Mouse (Mus musculus): ENCODE data around the gene Scgb1b27. TPM values are rescaled to one million over a fixed set of nuclear protein-coding genes. Genes with fewer than 3 reads are reported as not detected.

Gene Scgb1b27
- not detected for polyA plus RNA-seq (2015; fragmentation: Illumina TruSeq; extraction: RNeasy Lipid Tissue Mini Kit (QIAGEN cat#74804); ENCODE audit: insufficient read depth, low replicate concordance)

DNA sequence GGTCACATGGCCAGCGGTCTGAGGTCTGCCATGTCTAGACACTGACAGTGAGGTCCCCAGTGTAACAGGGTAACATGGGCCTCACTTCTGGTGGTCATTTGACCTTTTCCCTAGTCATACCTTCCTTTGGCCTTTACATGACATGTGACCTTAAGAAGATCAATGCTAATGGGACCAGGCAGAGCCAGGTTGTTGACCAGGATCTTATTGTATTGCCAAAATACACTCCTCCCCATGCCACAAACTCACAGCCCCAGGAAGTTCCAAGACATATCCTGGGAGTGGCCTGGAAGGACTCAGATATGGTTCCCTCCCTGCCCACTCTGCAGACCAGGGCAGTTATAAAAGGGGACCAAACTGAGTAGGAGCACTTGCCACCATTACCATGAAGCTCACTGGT, at the start of gene Scgb1b27:
Scgb1b27 (plus strand) TSS at position 301 of the 400 bp plus-strand sequence.

DNA sequence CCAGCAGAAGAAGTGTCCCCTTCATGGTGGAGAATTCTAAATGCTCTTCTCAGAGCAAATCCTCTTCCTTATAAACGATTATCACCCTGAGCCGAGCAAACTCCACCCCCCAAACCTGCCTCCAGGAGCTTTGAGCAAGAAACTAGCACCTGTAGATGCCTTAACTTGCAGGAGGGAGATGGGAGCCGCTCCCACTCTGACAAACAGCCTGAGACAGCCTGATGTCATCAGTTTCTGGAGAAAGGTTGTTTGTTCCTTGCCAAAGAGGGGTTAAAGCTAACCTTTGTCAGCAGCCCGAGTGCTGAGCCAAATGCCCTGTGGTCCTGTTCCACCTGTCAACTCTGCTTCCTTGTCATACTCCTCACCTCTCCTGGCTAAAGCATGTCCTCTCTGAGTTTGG, 7.4 kb upstream of the Scgb1b27 start, which contains the start of gene Scgb2b27:
Scgb2b27 (minus strand) TSS at position 101 of the 400 bp plus-strand sequence.

Other genes with a start within 250 kb of the Scgb1b27 start
- gene Scgb2b26, start 76.4 kb upstream of the Scgb1b27 start, polyA plus RNA-seq (2015; fragmentation: Illumina TruSeq; extraction: RNeasy Lipid Tissue Mini Kit (QIAGEN cat#74804); ENCODE audit: insufficient read depth, low replicate concordance): not detected
- gene Scgb2b27, start 7.5 kb upstream of the Scgb1b27 start, polyA plus RNA-seq (2015; fragmentation: Illumina TruSeq; extraction: RNeasy Lipid Tissue Mini Kit (QIAGEN cat#74804); ENCODE audit: insufficient read depth, low replicate concordance): not detected
- not detected for gene Scgb1b30, start 73.9 kb downstream of the Scgb1b27 start, polyA plus RNA-seq (2015; fragmentation: Illumina TruSeq; extraction: RNeasy Lipid Tissue Mini Kit (QIAGEN cat#74804); ENCODE audit: insufficient read depth, low replicate concordance)
- gene Wtip, start 111.8 kb downstream of the Scgb1b27 start, polyA plus RNA-seq (2015; fragmentation: Illumina TruSeq; extraction: RNeasy Lipid Tissue Mini Kit (QIAGEN cat#74804); ENCODE audit: insufficient read depth, low replicate concordance): 2.8 TPM
- 124 TPM for gene Uba2, start 148.1 kb downstream of the Scgb1b27 start, polyA plus RNA-seq (2015; fragmentation: Illumina TruSeq; extraction: RNeasy Lipid Tissue Mini Kit (QIAGEN cat#74804); ENCODE audit: insufficient read depth, low replicate concordance)
- gene Pdcd2l, start 175.2 kb downstream of the Scgb1b27 start, polyA plus RNA-seq (2015; fragmentation: Illumina TruSeq; extraction: RNeasy Lipid Tissue Mini Kit (QIAGEN cat#74804); ENCODE audit: insufficient read depth, low replicate concordance): 32.5 TPM
- 267 TPM for gene Gpi1, start 208.9 kb downstream of the Scgb1b27 start, polyA plus RNA-seq (2015; fragmentation: Illumina TruSeq; extraction: RNeasy Lipid Tissue Mini Kit (QIAGEN cat#74804); ENCODE audit: insufficient read depth, low replicate concordance)
- gene Gm6096, start 229.6 kb downstream of the Scgb1b27 start, polyA plus RNA-seq (2015; fragmentation: Illumina TruSeq; extraction: RNeasy Lipid Tissue Mini Kit (QIAGEN cat#74804); ENCODE audit: insufficient read depth, low replicate concordance): not detected